Mouse (Mus musculus): ENCODE measurements around the gene Wsb2. TPM values are rescaled to one million over a fixed set of nuclear protein-coding genes. Genes with fewer than 3 reads are reported as not detected.
"Not testable (repeated sequence)": the region's sequence is repeated elsewhere in the genome, so short reads cannot be mapped to it uniquely, and the experiment has no call there.

Wsb2 gene
- polyA plus RNA-seq, 1 experiment from 2014 or later: 75.4 TPM

DNA sequence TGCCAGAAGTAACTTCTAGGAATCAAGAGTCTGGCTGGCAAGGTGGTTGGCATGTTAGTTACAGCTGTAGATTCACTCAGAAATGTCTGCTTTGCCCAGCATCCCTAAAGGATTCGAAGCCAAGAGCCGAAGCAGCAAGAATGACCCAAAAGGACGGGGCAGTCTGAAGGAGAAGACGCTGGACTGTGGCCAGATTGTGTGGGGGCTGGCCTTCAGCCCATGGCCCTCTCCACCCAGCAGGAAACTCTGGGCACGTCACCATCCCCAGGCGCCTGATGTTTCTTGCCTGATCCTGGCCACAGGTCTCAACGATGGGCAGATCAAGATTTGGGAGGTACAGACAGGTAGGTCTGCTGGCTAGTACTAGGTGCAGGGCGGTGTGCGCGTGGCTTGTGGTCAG lies 13.5 kb downstream of the Wsb2 start:
- WGBS: 93% methylated on average over 10 of the region's 10 CpGs
- no peak for DNase-seq (ENCODE audit: low spot score)
- ATAC-seq (replicated peaks; ENCODE audit: low FRiP score): no peak
- H3K9ac ChIP-seq (ENCODE audit: low read length): no peak overlapping the region
- H3K4me2 ChIP-seq (ENCODE audit: low read depth, low read length, severe bottlenecking): no peak overlapping the region
- no peaks in the 10 kb centered on the region for H3K9me3 ChIP-seq (ENCODE audit: control insufficient read depth, low read length)
- H3K27ac ChIP-seq (ENCODE audit: low read depth, low read length): no peak overlapping the region
- no peaks in the 10 kb centered on the region for H3K27me3 ChIP-seq (ENCODE audit: control insufficient read depth, insufficient read depth, low read length)
- no peaks in the 10 kb centered on the region; the same call in 1 of the 2 replicates for H3K36me3 ChIP-seq (ENCODE audit: control insufficient read depth, insufficient read depth, low read length)
- no peaks in the 10 kb centered on the region for H3K4me1 ChIP-seq (replicated peaks; ENCODE audit: control insufficient read depth, insufficient read depth, low read length)
- H3K4me3 ChIP-seq (ENCODE audit: low read depth, low read length): no peak overlapping the region

DNA sequence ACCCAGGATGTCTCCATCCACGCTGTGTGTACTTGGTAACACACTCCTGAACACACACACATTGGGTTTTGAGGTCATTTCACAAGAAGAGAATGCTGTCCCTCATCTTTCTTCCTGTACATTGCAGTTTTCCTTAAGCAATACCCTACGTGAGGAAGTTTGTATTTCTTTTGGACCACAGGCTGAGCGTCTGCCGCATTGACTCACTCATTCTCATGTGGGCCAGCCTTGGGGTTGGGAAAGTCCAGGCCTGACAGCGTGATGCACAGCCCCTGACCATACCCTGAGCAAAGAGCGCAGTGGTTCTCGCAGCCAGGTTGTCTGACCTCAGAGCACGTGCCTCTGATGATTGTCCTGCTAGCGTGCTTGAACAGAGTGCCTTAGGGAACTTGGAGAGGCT lies 16.3 kb downstream of the Wsb2 start:
- Histone ChIP-seq H3K9ac (ENCODE audit: low read length) (no peak overlapping the region), H3K4me3 (ENCODE audit: low read depth, low read length) (no peak overlapping the region), H3K9me3 (ENCODE audit: control insufficient read depth, low read length) (no peaks in the 10 kb centered on the region), H3K27me3 (ENCODE audit: control insufficient read depth, insufficient read depth, low read length) (no peaks in the 10 kb centered on the region), H3K4me1 (replicated peaks; ENCODE audit: control insufficient read depth, insufficient read depth, low read length) (no peaks in the 10 kb centered on the region), H3K4me2 (ENCODE audit: low read depth, low read length, severe bottlenecking) (no peak overlapping the region), H3K36me3 (ENCODE audit: control insufficient read depth, insufficient read depth, low read length) (no peaks in the 10 kb centered on the region; the same call in 1 of the 2 replicates), H3K27ac (ENCODE audit: low read depth, low read length) (no peak overlapping the region)
- DNase-seq (ENCODE audit: low spot score) (no peak), ATAC-seq (replicated peaks; ENCODE audit: low FRiP score) (no peak)
- WGBS: 92% methylated on average over 9 of the region's 9 CpGs

DNA sequence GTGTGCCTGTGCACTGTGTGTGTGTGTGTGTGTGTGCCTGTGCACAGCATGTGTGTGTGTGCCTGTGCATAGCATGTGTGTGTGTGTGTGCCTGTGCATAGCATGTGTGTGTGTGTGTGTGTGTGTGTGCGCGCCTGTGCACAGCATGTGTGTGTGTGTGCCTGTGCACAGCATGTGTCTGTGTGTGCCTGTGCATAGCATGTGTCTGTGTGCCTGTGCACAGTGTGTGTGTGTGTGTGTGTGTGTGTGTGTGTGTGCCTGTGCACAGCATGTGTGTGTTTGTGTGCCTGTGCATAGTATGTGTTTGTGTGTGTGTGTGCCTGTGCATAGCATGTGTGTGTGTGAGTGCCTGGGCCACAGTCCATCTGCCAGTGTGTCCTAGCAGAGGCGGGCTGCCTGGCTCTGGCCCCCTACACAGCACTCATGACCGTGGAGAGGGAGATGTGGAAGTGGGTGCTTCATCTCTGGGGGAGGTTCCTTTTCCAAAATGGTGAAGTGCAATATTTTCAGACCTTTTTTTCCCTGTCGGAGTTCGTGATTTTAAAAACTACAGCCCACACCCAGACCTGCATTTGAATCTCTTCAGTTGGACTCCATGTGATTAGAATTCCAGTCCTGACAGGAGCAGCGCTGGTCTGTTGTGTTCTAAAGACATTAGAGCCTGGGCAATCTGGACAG lies 17.4 kb downstream of the Wsb2 start:
- no peak for ATAC-seq (replicated peaks; ENCODE audit: low FRiP score)

DNA sequence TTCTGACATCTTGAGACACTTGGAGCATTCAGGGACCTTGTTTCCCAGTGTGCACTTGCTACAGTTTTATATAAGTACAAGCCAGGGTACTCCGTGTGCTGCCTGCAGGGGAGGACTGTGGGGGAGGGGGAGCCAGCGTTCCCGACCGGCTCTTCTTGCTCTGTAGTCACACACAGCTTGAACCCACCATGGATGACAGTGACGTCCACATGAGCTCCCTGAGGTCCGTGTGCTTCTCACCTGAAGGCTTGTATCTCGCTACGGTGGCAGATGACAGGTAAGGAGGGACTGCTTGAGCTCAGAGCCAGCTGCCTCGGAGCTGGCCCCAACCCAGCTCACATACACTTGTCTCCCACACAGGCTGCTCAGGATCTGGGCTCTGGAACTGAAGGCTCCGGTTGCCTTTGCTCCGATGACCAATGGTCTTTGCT lies 19.2 kb downstream of the Wsb2 start:
- no peaks in the 10 kb centered on the region for H3K4me1 ChIP-seq (replicated peaks; ENCODE audit: control insufficient read depth, insufficient read depth, low read length)
- no peak overlapping the region for H3K27ac ChIP-seq (ENCODE audit: low read depth, low read length)
- no peaks in the 10 kb centered on the region for H3K27me3 ChIP-seq (ENCODE audit: control insufficient read depth, insufficient read depth, low read length)
- H3K36me3 ChIP-seq (ENCODE audit: control insufficient read depth, insufficient read depth, low read length): peaks cover 3% of the 10 kb centered on the region; the same call in 1 of the 2 replicates
- 85% methylated on average over 11 of the region's 11 CpGs for WGBS
- H3K9ac ChIP-seq (ENCODE audit: low read length): no peak overlapping the region
- DNase-seq (ENCODE audit: low spot score): no peak
- no peak overlapping the region for H3K4me3 ChIP-seq (ENCODE audit: low read depth, low read length)
- H3K9me3 ChIP-seq (ENCODE audit: control insufficient read depth, low read length): no peaks in the 10 kb centered on the region
- ATAC-seq (replicated peaks; ENCODE audit: low FRiP score): no peak
- no peak overlapping the region for H3K4me2 ChIP-seq (ENCODE audit: low read depth, low read length, severe bottlenecking)

More for the DNA sequence above, 17.4 kb downstream of the Wsb2 start:
- DNase-seq (ENCODE audit: low spot score): no peak
- no peaks in the 10 kb centered on the region for H3K4me1 ChIP-seq (replicated peaks; ENCODE audit: control insufficient read depth, insufficient read depth, low read length)
- no peaks in the 10 kb centered on the region for H3K27me3 ChIP-seq (ENCODE audit: control insufficient read depth, insufficient read depth, low read length)
- no peak overlapping the region for H3K9ac ChIP-seq (ENCODE audit: low read length)
- no peaks in the 10 kb centered on the region for H3K9me3 ChIP-seq (ENCODE audit: control insufficient read depth, low read length)
- no peaks in the 10 kb centered on the region; the same call in 1 of the 2 replicates for H3K36me3 ChIP-seq (ENCODE audit: control insufficient read depth, insufficient read depth, low read length)
- H3K4me2 ChIP-seq (ENCODE audit: low read depth, low read length, severe bottlenecking): no peak overlapping the region
- H3K4me3 ChIP-seq (ENCODE audit: low read depth, low read length): no peak overlapping the region
- no peak overlapping the region for H3K27ac ChIP-seq (ENCODE audit: low read depth, low read length)
- WGBS: 90% methylated on average over 7 of the region's 7 CpGs

DNA sequence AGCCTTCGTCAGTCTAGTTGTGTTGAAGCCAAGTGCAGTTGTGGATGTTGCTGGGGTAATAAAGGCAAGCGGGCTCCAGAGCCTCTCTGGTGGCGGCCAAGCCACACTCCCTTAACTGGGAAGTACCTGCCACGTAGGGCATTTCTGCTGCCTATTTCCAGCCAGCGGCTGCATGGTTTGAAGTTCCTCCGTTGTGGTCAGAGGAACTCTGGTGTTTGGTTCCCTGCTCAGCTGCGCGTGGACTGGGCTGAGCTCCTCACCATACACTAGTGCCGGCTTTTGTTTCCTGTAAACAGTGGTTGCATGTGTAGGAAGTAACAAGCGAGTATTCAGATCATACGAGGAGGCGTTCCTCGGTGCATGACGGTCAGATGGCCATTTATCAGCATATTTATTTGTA lies 20.6 kb downstream of the Wsb2 start:
- not testable (repeated sequence) for H3K27ac ChIP-seq (ENCODE audit: low read depth, low read length)

DNA sequence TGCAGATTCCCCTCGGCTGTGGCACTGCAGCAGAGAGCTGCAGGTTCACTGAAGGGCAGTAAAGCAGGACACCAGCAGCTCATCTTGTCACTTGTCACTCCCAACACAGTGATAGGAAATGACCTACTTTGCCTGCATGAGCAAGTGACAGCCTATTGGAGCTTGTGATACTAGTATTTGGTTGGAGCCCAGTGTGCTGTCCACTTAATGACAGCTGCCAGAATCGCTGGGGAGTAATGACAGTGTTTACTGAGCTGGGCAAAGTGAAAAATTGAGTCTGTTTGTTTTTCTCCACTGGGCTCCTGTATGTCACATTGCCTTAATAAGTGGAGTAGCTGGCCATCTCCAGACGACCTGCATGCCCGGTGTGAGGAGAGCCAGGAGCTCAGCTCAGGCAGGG lies 23.1 kb downstream of the Wsb2 start:
- no peak for DNase-seq (ENCODE audit: low spot score)
- H3K4me2 ChIP-seq (ENCODE audit: low read depth, low read length, severe bottlenecking): no peak overlapping the region
- no peak overlapping the region for H3K9ac ChIP-seq (ENCODE audit: low read length)
- no peaks in the 10 kb centered on the region for H3K4me1 ChIP-seq (replicated peaks; ENCODE audit: control insufficient read depth, insufficient read depth, low read length)
- 90% methylated on average over 4 of the region's 4 CpGs for WGBS
- no peak overlapping the region for H3K27ac ChIP-seq (ENCODE audit: low read depth, low read length)
- no peaks in the 10 kb centered on the region for H3K27me3 ChIP-seq (ENCODE audit: control insufficient read depth, insufficient read depth, low read length)
- ATAC-seq (replicated peaks; ENCODE audit: low FRiP score): no peak
- H3K9me3 ChIP-seq (ENCODE audit: control insufficient read depth, low read length): no peaks in the 10 kb centered on the region
- H3K4me3 ChIP-seq (ENCODE audit: low read depth, low read length): no peak overlapping the region
- peaks cover 13% of the 10 kb centered on the region; the same call in 1 of the 2 replicates for H3K36me3 ChIP-seq (ENCODE audit: control insufficient read depth, insufficient read depth, low read length)

More for the DNA sequence above, 20.6 kb downstream of the Wsb2 start:
- not testable (repeated sequence) for H3K4me3 ChIP-seq (ENCODE audit: low read depth, low read length); ATAC-seq (replicated peaks; ENCODE audit: low FRiP score); H3K4me2 ChIP-seq (ENCODE audit: low read depth, low read length, severe bottlenecking); DNase-seq (ENCODE audit: low spot score); H3K27me3 ChIP-seq (ENCODE audit: control insufficient read depth, insufficient read depth, low read length); H3K36me3 ChIP-seq (ENCODE audit: control insufficient read depth, insufficient read depth, low read length); H3K4me1 ChIP-seq (replicated peaks; ENCODE audit: control insufficient read depth, insufficient read depth, low read length); H3K9ac ChIP-seq (ENCODE audit: low read length); H3K9me3 ChIP-seq (ENCODE audit: control insufficient read depth, low read length)
- 97% methylated on average over 14 of the region's 14 CpGs for WGBS

DNA sequence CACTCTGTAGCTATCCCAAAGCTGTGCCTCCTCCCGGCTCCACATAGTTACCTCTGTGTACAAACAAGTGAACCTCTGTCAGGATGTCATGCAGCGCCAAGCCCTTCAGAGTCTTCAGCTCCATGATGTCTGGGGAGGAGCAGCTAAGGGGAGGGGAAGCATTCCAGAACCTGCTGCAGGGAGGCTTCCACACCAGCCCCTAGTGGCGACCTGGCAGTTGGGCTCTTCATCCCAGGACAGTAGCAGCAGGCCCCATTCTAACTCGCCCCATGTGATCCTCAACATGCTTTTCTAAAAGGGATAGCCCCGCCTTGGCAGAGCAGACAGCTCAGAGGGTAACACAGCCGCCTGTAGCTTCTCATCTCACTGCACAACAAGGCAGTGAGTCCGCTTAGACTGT lies 24.7 kb downstream of the Wsb2 start:
- no peak for ATAC-seq (replicated peaks; ENCODE audit: low FRiP score)
- no peak for DNase-seq (ENCODE audit: low spot score)
- peaks cover 13% of the 10 kb centered on the region; the same call in 1 of the 2 replicates for H3K36me3 ChIP-seq (ENCODE audit: control insufficient read depth, insufficient read depth, low read length)
- 82% methylated on average over 7 of the region's 7 CpGs for WGBS
- H3K4me2 ChIP-seq (ENCODE audit: low read depth, low read length, severe bottlenecking): no peak overlapping the region
- H3K4me1 ChIP-seq (replicated peaks; ENCODE audit: control insufficient read depth, insufficient read depth, low read length): no peaks in the 10 kb centered on the region
- no peaks in the 10 kb centered on the region for H3K27me3 ChIP-seq (ENCODE audit: control insufficient read depth, insufficient read depth, low read length)
- H3K4me3 ChIP-seq (ENCODE audit: low read depth, low read length): no peak overlapping the region
- no peaks in the 10 kb centered on the region for H3K9me3 ChIP-seq (ENCODE audit: control insufficient read depth, low read length)
- H3K27ac ChIP-seq (ENCODE audit: low read depth, low read length): no peak overlapping the region
- no peak overlapping the region for H3K9ac ChIP-seq (ENCODE audit: low read length)

DNA sequence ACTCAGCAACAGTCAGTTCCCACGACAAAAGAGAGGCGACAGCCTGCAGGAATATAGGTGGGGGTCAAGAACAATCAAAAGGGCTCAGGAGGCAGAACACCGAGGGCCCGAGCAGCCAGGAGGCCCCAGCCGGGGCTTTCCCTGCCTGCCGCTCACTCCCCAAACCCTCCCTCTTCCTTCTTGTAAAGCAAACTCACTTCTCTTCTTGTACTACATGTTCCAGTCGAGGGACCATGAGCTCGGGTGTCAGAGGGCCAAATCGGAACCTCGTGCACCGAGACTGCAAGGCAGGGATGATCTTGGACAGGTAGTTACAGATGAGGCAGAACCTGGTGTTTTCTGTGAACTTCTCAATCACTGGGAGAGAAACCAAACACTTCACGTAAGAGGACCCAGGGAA lies 26.1 kb downstream of the Wsb2 start:
- Histone ChIP-seq H3K9me3 (ENCODE audit: control insufficient read depth, low read length) (no peaks in the 10 kb centered on the region), H3K4me1 (replicated peaks; ENCODE audit: control insufficient read depth, insufficient read depth, low read length) (peaks cover 3% of the 10 kb centered on the region; the same call in 1 of the 2 replicates), H3K4me2 (ENCODE audit: low read depth, low read length, severe bottlenecking) (no peak overlapping the region), H3K9ac (ENCODE audit: low read length) (no peak overlapping the region), H3K27ac (ENCODE audit: low read depth, low read length) (no peak overlapping the region), H3K27me3 (ENCODE audit: control insufficient read depth, insufficient read depth, low read length) (no peaks in the 10 kb centered on the region), H3K4me3 (ENCODE audit: low read depth, low read length) (no peak overlapping the region), H3K36me3 (ENCODE audit: control insufficient read depth, insufficient read depth, low read length) (peaks cover 13% of the 10 kb centered on the region; the same call in 1 of the 2 replicates)
- ATAC-seq (replicated peaks; ENCODE audit: low FRiP score) (no peak), DNase-seq (ENCODE audit: low spot score) (no peak)
- WGBS: 82% methylated on average over 12 of the region's 12 CpGs

DNA sequence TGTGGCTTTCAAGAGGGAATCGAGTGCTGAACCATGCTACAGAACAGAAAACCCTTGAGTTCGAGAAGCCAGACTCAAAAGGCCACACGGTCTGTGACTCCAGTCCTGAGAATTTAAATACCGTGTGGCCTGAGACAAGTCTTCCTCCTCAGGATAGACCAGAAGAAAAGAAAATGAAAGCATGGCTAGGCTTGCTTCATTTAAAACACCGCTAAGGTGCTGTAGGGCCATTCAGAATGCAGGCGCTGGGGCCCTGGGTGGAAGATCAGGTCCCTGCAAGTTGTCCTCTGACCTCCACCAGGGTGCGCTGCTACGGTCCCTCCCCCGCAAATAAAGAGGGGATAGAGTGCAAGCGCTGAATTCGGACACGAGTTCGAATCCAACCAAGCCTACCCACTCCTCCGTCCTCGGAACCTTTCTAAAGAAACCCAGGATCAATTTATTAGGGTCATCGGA lies 31.2 kb downstream of the Wsb2 start:
- DNase-seq (ENCODE audit: low spot score) (peak; percentile 82), ATAC-seq (replicated peaks; ENCODE audit: low FRiP score) (peak; percentile 38)
- Histone ChIP-seq H3K4me2 (ENCODE audit: low read depth, low read length, severe bottlenecking) (peak overlapping the region; percentile 71), H3K36me3 (ENCODE audit: control insufficient read depth, insufficient read depth, low read length) (peaks cover 6% of the 10 kb centered on the region; the same call in 1 of the 2 replicates), H3K9ac (ENCODE audit: low read length) (peak overlapping the region; percentile 93), H3K4me1 (replicated peaks; ENCODE audit: control insufficient read depth, insufficient read depth, low read length) (peaks cover 4% of the 10 kb centered on the region; the same call in 1 of the 2 replicates), H3K27me3 (ENCODE audit: control insufficient read depth, insufficient read depth, low read length) (no peaks in the 10 kb centered on the region), H3K4me3 (ENCODE audit: low read depth, low read length) (peak overlapping the region; percentile 75), H3K27ac (ENCODE audit: low read depth, low read length) (peak overlapping the region; percentile 58), H3K9me3 (ENCODE audit: control insufficient read depth, low read length) (peaks cover 2% of the 10 kb centered on the region; the same call in 1 of the 2 replicates)
- WGBS: 13% methylated on average over 16 of the region's 16 CpGs
